Mouse (Mus musculus) small intestine, adult 2 months (tissue): ENCODE results near the gene Chst11.

Experiments used
- CTCF ChIP-seq: fragments of 200-500 bp; IDR thresholded peaks from 2 replicates; pipeline ENCODE4 v1.5.1; 2012; ENCODE audit warnings: low read depth, mild to moderate bottlenecking, control low read depth, inconsistent platforms, low read length, moderate library complexity, mixed read lengths; ENCODE audit not compliant: insufficient replicate concordance, insufficient read length; ENCODE audit errors: extremely low read depth
- POLR2A ChIP-seq: fragments of 200-500 bp; IDR thresholded peaks from 2 replicates; pipeline ENCODE4 v1.6.1; 2012; ENCODE audit warnings: low read depth, mild to moderate bottlenecking, control low read depth, inconsistent platforms, low read length, moderate library complexity

DNA sequence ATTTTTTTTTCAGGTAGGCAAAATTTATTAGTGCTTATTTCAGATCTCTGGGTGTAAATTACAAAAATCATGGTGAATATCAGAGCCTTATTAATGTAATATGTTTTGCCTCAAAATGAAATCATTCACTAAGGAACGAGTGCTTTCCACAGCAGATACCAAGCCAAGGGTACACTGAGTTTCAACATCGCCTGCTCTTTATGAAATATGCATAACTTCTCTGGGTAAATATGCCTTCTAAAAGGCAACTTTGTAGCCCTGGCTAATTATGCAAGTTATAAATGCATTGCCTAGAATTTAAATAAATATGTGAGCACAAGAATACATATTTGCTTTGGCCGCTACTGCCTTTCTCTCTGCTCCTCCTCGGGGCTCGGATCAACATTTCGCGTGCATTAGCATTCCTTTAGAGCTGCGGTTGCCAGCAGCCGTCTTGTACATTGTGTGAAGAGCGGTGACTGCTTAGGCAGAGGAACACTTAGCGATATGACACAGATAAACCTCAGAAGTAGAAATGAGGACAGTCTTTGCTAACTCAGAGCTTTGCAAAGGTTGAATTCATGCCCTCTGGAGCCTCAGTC lies 256.9 kb downstream of the Chst11 start:
- no peak for TF ChIP-seq POLR2A
- TF ChIP-seq CTCF = no peak
